Mouse (Mus musculus): Measurements from ENCODE around the gene Ttll12.

The Ttll12 gene

GRCm38 (mm10) chr15:83594513-83595363 is at the start of gene Ttll12:
Gene Ttll12, minus strand, starts transcription at chr15:83595157.
- DNase-seq: peak; percentile 92

DNA sequence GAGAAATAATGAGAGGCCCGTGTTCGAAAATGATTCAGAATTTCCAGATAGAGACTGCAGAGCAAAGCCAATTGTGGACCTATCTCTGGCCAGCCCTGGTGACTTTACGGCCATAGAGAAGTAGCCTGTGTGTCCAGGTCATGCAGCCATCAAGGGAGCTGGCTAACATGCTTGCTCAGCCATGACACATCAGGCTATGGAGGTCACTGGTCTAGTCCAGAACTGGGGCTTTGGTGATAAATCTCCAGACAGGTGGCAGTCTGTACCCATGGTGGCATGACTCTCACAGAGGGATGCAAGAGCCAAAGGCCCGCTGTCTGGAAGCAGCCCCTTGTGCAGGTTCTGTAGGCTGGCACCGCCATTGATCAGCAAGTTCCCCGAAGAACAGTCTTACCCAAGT is 47.6 kb upstream of the Ttll12 start:
- DNase-seq: no peak

GRCm38 (mm10) chr15:83640208-83640607 is 45.3 kb upstream of the Ttll12 start:
- no peak for DNase-seq

- DNase-seq: no peak
Measured at GRCm38 (mm10) chr15:83639160-83639559, 44.2 kb upstream of the Ttll12 start.

DNA sequence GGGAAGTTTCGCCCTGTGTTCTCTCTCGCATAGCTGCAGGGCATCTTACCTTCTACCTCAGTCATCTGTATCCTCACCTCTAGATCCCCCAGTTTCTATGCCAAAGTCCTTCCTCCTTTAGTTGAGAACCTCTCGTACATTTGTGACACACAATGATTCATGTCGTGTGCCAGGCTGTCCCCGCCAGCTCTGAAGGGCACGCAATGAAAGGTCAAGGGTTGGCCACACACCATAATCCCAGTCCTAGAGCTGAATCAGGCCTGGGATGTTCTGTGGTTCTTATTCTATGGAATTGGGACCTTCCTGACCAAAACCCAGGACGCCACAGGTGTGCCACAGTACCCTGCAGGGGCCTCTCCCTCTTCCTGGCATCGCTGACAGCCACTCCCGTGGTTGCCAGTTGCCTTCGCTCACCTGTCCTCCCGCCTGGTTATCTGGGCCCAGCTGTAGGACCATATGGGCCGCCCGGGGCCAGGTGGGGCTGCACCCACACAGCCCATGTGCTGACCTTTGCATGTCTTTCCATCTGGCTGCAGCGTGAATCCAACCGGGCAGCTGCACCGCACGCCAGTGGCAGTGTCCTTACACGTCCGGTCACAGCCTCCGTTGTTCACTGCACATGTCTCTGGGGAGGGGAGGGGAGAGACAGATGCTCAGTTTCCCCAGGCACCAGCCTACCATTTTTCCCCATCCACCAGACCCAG is 43.4 kb upstream of the Ttll12 start:
- DNase-seq: no peak

DNA sequence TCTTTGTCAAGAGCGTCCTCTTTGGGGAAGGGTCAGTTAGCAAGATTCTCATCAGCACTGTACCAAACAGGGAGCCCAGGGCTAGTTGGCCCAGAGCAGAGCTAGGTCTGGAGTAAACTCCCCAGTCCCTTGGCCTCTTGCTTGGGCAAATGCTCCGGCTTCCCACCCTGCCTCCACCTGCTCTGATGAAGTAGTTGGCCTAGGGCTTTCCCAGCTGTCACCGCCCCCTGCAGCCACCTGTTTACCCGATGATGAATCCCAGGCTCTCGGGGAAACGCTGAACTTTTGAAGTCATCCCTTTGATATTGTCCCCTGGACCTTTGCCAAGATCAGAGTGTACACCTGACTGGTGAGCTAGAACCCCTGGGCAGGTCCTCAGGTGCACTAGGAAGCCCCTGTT is 41.8 kb upstream of the Ttll12 start:
- no peak for DNase-seq

GRCm38 (mm10) chr15:83635251-83635650 is 40.3 kb upstream of the Ttll12 start:
- no peak for DNase-seq

- no peak for DNase-seq
Measured at GRCm38 (mm10) chr15:83634076-83634475, 39.1 kb upstream of the Ttll12 start.

DNA sequence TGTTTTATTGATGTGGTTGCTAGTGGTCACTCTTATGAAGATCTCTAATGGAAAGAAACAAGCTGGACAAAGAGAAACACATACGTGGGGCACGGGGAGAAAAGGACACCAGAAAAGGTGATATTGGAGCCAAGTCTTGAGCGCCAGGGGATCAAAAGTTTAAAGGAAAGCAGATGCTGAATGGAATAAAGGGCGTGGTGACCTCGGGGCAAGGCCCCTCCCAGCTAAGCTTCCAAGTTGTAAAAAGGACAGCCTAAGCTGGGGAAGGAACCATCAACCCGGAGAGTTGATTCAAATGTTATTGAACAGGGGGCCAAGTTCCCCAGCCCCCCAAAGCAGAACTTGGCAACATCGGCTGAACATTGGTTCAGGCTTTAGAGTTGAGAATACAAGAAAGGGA is 36.1 kb upstream of the Ttll12 start:
- no peak for DNase-seq

DNA sequence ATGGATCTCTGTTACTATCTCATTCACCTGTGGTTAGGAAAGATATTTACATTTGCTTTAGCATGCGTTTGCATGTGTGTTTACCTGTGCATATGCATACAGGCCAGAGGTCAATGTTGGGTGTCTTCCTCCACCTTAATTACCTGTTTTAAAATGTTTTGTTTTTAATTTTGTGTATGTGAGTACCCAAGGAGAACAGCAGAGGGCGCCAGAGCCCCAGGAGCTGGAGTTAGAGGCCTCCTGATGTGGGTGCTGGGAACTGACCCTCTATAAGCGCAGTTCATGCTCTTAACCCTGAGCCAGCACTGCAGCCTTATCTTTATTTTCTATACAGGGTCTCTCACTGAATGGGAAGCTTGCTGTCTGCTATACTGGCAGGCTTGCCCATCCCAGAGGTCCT is 34.8 kb upstream of the Ttll12 start:
- DNase-seq: no peak

DNA sequence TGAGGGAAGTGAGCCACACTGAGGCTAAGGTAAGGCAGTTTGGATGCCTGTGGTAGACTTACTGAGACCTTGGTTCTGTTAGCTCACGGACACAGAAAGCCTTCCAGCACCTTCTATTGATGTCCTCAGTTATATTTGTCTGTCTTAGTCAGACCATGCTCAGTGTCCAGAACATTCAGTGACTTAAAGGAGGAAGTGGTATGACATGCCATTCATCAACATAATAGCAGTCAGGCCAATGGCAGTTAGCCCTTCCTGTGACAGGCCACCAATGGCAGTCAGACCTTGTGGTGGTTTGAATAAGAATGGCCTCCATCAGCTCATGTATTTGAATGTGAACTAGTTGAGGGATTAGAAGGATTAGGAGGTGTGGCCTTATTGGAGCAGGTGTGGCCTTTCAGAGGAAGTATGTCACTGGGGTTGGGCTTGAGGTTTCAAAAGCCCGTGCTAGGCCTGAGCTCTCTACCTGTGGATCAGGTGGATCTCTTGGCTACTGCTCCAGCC is 31.2 kb upstream of the Ttll12 start:
- no peak for DNase-seq

DNA sequence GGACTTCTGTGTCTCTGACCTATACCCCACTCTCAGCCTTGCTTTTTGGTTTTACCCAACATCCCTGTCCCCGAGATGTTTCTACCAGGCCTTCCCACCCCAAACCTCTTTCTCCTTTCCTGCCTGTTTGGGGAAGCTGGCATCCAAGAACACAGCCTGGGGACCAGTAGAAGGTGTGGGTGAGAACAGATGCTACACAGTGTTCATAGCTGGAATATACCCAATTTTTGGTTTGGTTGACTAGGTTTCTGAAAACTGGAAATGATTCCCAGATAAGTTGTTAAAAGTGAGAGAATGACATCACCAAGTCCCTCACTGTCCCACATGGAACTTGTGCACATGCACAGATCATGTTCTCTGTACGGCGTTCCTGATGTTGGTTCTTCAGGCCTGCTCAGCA is 20.3 kb upstream of the Ttll12 start:
- no peak for DNase-seq

DNA sequence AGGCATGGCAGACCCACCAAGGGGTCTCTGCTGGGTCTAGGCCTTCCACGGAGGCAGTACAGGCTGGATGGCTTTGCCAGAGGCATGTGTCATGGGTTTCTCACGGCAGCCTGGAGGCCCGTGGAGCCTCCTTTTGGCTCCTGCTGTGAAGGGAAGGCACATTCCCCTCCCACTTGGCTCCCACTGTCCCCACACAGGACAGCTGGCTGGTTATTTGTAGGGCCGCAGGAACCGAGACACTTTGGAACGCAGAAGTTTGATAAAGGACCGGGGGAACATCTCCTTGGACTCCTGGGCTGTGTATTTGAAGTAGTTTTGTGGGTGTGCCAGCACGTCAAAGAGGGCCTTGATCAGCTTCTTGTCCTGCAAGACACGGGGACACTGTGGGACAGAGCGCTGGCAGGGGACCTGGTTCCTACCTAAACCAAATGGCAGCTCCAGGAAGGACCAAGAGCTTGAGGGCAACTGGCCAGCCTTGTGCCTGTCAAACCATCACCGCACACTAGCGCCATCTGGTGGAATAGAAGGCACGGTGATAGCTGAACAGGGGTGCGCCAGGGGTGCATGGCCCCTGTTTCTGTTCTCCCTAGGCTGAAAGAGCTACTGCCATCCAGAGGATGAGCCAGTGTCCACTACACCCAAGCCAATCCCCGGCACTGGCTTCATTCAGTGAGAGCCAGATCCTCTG is 12.3 kb upstream of the Ttll12 start:
- peak; percentile 45 for DNase-seq

DNA sequence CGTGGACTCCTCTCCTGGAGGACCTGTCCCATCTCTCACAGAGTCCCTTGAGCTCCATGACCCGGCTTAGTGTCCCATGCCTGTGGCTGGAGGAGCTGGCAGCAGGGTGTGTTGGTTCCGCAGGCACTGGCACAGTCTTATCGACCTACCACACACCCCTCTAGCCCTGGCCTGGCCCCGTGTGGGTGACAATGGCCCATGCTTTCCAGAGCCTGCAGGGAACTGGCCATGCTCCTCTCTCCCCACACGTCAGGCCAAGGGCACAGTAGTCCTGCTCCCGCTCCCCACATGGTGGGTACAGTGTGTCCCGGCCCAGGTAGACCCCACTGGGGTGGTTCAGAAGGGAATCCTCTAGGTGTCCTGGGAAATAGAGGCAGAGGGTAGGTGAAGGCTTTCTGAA is 11.7 kb upstream of the Ttll12 start:
- DNase-seq: no peak

DNA sequence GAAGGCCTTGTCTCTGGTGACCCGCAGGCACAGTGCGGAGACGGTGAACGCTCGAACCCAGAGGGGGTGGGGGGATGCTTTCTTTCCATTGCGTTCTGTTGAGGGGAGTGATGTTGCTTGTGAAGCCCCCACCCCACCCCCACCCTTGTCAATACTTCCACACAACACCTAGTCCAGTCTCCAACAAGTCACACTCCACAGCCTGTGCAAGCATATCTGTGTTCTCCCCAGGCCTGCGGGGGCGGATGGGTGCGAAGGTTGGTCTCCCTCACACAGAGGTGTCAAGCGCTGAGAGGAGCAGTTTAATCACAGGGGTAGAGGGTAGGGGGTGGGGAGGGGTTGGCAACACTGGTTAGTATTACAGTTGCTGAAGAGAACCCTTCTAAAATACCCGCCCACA is 11.3 kb upstream of the Ttll12 start:
- DNase-seq: no peak

- DNase-seq: no peak
Measured at GRCm38 (mm10) chr15:83603426-83603825, 8.5 kb upstream of the Ttll12 start.

DNA sequence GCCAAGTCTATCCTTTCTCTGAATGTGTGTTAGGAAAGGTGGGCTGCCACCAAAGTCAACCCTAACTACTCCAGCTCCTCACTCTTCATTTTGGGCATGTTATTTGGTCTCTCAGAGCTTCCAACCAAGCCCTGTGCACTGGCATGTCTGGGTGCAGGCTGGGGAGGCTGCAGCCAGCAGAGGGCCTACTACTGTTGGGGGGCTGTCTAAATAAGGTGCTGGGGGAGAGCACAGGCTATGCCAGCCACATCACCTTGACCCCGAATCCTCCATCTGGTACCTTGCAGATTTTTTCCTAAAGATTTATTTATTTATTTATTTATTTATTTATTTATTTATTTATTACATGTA is 8.1 kb upstream of the Ttll12 start:
- no peak for DNase-seq

DNA sequence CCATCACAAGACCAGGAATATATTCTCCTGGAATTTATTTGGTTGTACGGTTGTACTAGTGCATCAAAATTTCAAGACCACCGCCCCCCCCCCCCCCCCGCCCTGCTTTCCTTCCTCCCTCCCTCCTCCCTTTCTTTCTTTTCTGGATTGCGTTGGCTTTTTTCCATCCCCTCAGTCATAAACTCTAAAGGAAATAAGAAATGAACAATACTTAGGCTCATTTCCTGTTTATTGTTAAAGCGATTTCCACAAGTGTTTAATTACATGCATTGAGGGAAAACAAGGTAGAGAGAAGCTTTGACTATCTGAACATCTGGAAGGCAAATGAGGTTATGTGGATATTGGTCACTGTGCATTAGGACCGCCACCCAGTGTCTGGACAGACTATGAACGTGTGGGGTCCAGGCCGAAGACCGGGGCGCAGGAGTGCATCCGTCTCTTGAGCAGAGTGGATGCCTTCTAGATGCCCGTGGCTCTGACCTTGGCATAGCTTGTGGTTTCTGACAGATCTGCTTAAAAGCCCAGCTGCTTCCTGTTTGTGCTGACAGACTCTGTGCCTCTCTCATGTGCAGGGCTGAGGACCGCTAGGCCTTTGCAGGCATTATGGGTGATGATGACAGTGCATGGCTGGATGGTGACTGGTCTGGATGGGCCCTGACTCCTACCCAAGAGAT is 7.6 kb upstream of the Ttll12 start:
- DNase-seq: peak; percentile 44

GRCm38 (mm10) chr15:83601185-83601584 is 6.2 kb upstream of the Ttll12 start:
- DNase-seq: no peak

- no peak for DNase-seq
Measured at GRCm38 (mm10) chr15:83596833-83597232, 1.9 kb upstream of the Ttll12 start.

GRCm38 (mm10) chr15:83595364-83595711 is 381 bp upstream of the Ttll12 start:
- no peak for DNase-seq

- DNase-seq: no peak
Measured at GRCm38 (mm10) chr15:83593702-83594512, 1.1 kb downstream of the Ttll12 start.

Data from kidney, adult 11 months (tissue).